Mouse (Mus musculus): ENCODE data around the gene Diaph3.

GRCm38 (mm10) chr14:86816246-86816645 lies 324.8 kb downstream of the Diaph3 start:
- TF ChIP-seq CTCF (IDR thresholded peaks at IDR 0.05; ENCODE audit: low read depth, low read length), result no peak
- no peak for TF ChIP-seq POLR2A (IDR thresholded peaks at IDR 0.05; ENCODE audit: extremely low read depth, insufficient read depth, low read length)

Data from liver, adult 2 months (tissue).